Mouse (Mus musculus): ENCODE data around the gene Fv1. TPM values are rescaled to one million over a fixed set of nuclear protein-coding genes. Genes with fewer than 3 reads are reported as not detected.

The Fv1 gene
- polyA plus RNA-seq, 1 experiment from 2014 or later = 7.2 TPM

DNA sequence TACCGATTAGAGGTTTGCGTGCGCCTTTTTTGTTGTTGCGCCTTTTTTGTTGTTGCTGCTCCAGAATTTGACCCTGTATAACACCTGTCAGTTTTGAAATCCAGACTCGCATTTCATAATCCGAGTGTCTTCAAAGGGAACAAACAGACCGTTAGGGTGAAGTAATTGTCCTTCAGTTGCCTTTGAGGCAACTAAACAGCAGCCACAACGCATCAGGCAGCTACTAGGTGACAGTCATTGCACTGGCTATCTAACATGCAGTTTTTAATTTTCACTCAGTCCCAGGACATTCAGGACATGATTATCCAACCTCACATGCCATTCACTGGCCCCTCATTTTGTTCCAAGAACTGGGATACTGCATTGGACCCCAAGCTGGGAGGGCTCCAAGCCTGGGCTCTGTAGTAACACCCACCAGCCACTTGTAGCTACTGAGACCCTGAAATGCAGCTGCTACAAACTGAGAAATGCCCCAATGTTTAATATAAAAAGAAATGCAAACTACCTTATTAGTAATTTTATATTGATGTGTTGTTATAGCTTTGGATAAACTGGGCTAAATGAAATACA is 36.4 kb downstream of the Fv1 start:
- peak; percentile 8 for ATAC-seq (replicated peaks; ENCODE audit: insufficient number of reproducible peaks, low FRiP score, low TSS enrichment)

GRCm38 (mm10) chr4:147906230-147906629 is 37.5 kb downstream of the Fv1 start:
- no peak overlapping the region for H3K9ac ChIP-seq (ENCODE audit: low read depth, low read length)
- H3K9me3 ChIP-seq (replicated peaks; ENCODE audit: control insufficient read depth, low read length) = no peaks in the 10 kb centered on the region
- no peak overlapping the region for H3K4me3 ChIP-seq (ENCODE audit: low read depth, low read length)
- H3K27me3 ChIP-seq (ENCODE audit: control insufficient read depth, insufficient read depth, low read length) = no peaks in the 10 kb centered on the region
- H3K36me3 ChIP-seq (ENCODE audit: control insufficient read depth, insufficient read depth, low read length) = peaks cover 5% of the 10 kb centered on the region; the same call in 1 of the 2 replicates
- WGBS (ENCODE audit: insufficient replicate concordance) = 85% methylated on average over 5 of the region's 5 CpGs
- no peak overlapping the region for H3K27ac ChIP-seq (ENCODE audit: low read depth, low read length)
- peaks cover 7% of the 10 kb centered on the region for H3K4me1 ChIP-seq (ENCODE audit: control insufficient read depth, insufficient read depth, low read length)
- no peak for ATAC-seq (replicated peaks; ENCODE audit: insufficient number of reproducible peaks, low FRiP score, low TSS enrichment)
- H3K4me2 ChIP-seq = no peak overlapping the region

More for the DNA sequence above, 36.4 kb downstream of the Fv1 start:
- no peaks in the 10 kb centered on the region for H3K9me3 ChIP-seq (replicated peaks; ENCODE audit: control insufficient read depth, low read length)
- H3K36me3 ChIP-seq (ENCODE audit: control insufficient read depth, insufficient read depth, low read length) = peaks cover 9% of the 10 kb centered on the region; the same call in 1 of the 2 replicates
- 2% methylated on average over 8 of the region's 8 CpGs for WGBS (ENCODE audit: insufficient replicate concordance)
- peak overlapping the region; percentile 89 for H3K9ac ChIP-seq (ENCODE audit: low read depth, low read length)
- H3K4me1 ChIP-seq (ENCODE audit: control insufficient read depth, insufficient read depth, low read length) = peaks cover 16% of the 10 kb centered on the region
- peak overlapping the region; percentile 94 for H3K4me3 ChIP-seq (ENCODE audit: low read depth, low read length)
- H3K4me2 ChIP-seq = peak overlapping the region; percentile 60
- H3K27ac ChIP-seq (ENCODE audit: low read depth, low read length) = peak overlapping the region; percentile 24; the same call in 1 of the 2 replicates
- H3K27me3 ChIP-seq (ENCODE audit: control insufficient read depth, insufficient read depth, low read length) = no peaks in the 10 kb centered on the region

DNA sequence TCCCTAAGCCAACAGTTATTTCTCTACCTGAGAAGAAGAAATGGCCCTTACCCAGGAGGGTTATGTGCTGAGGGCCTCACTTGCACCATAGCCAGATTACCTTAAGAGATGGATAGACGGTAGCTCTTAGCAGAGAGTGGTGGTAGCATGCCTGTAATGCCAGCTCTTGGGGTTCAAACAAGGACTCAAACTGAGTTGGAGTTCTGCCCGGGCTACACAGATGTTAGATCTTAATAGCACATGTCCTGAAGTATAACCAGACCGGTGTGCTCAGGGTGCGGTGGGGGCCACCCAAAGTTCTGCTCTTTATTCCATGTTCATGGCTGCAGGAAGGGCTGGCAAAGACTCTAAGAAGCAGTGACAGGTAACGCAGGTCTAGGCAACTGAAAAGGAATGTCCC is 40.7 kb downstream of the Fv1 start:
- Histone ChIP-seq H3K27ac (ENCODE audit: low read depth, low read length) (no peak overlapping the region), H3K9ac (ENCODE audit: low read depth, low read length) (no peak overlapping the region), H3K27me3 (ENCODE audit: control insufficient read depth, insufficient read depth, low read length) (no peaks in the 10 kb centered on the region), H3K4me3 (ENCODE audit: low read depth, low read length) (no peak overlapping the region), H3K9me3 (replicated peaks; ENCODE audit: control insufficient read depth, low read length) (no peaks in the 10 kb centered on the region), H3K4me1 (ENCODE audit: control insufficient read depth, insufficient read depth, low read length) (0 out of 2 replicates have a peak, but pooled peaks cover 4% of the 10 kb centered on the region), H3K36me3 (ENCODE audit: control insufficient read depth, insufficient read depth, low read length) (peaks cover 7% of the 10 kb centered on the region), H3K4me2 (no peak overlapping the region)
- WGBS (ENCODE audit: insufficient replicate concordance) = 85% methylated on average over 5 of the region's 5 CpGs
- no peak for ATAC-seq (replicated peaks; ENCODE audit: insufficient number of reproducible peaks, low FRiP score, low TSS enrichment)

- no peak overlapping the region for H3K4me2 ChIP-seq
- H3K27ac ChIP-seq (ENCODE audit: low read depth, low read length) = no peak overlapping the region
- 61% methylated on average over 7 of the region's 7 CpGs for WGBS (ENCODE audit: insufficient replicate concordance)
- H3K9me3 ChIP-seq (replicated peaks; ENCODE audit: control insufficient read depth, low read length) = no peaks in the 10 kb centered on the region
- peaks cover 18% of the 10 kb centered on the region for H3K36me3 ChIP-seq (ENCODE audit: control insufficient read depth, insufficient read depth, low read length)
- H3K27me3 ChIP-seq (ENCODE audit: control insufficient read depth, insufficient read depth, low read length) = no peaks in the 10 kb centered on the region
- no peak overlapping the region for H3K4me3 ChIP-seq (ENCODE audit: low read depth, low read length)
- H3K4me1 ChIP-seq (ENCODE audit: control insufficient read depth, insufficient read depth, low read length) = no peaks in the 10 kb centered on the region
- no peak overlapping the region for H3K9ac ChIP-seq (ENCODE audit: low read depth, low read length)
- no peak for ATAC-seq (replicated peaks; ENCODE audit: insufficient number of reproducible peaks, low FRiP score, low TSS enrichment)
These were observed 49.8 kb downstream of the Fv1 start for GRCm38 (mm10) chr4:147918459-147919121.

Other genes starting within 250 kb of the Fv1 start
- 5.7 TPM in 2 replicates for gene Zfp979, start 226.5 kb upstream of the Fv1 start, polyA plus RNA-seq (2014; fragmentation: Nextera tagmentation; extraction: Ambion mirVana)
- gene Zfp534, start 166.4 kb upstream of the Fv1 start, polyA plus RNA-seq (2014; fragmentation: Nextera tagmentation; extraction: Ambion mirVana) = not detected in 2 replicates
- 9.8 and 11.6 TPM in 2 replicates for gene Zfp984, start 59.2 kb upstream of the Fv1 start, polyA plus RNA-seq (2014; fragmentation: Nextera tagmentation; extraction: Ambion mirVana)
- 4.9 and 6.9 TPM in 2 replicates for gene Zfp933, start 20.6 kb upstream of the Fv1 start, polyA plus RNA-seq (2014; fragmentation: Nextera tagmentation; extraction: Ambion mirVana)
- gene Miip, start 163 bp upstream of the Fv1 start, polyA plus RNA-seq (2014; fragmentation: Nextera tagmentation; extraction: Ambion mirVana) = 23.9 and 24.9 TPM in 2 replicates
- gene Mfn2, start 35.7 kb downstream of the Fv1 start, polyA plus RNA-seq (2014; fragmentation: Nextera tagmentation; extraction: Ambion mirVana) = 61.8 and 95.4 TPM in 2 replicates
- gene Plod1, start 67.8 kb downstream of the Fv1 start, polyA plus RNA-seq (2014; fragmentation: Nextera tagmentation; extraction: Ambion mirVana) = 40.1 and 50.2 TPM in 2 replicates
- gene 2510039O18Rik, start 71.9 kb downstream of the Fv1 start, polyA plus RNA-seq (2014; fragmentation: Nextera tagmentation; extraction: Ambion mirVana) = 16.4 and 16.5 TPM in 2 replicates
- 305 and 336 TPM in 2 replicates for gene Nppb, start 116.8 kb downstream of the Fv1 start, polyA plus RNA-seq (2014; fragmentation: Nextera tagmentation; extraction: Ambion mirVana)
- gene Nppa, start 131.7 kb downstream of the Fv1 start, polyA plus RNA-seq (2014; fragmentation: Nextera tagmentation; extraction: Ambion mirVana) = 5,496 and 5,973 TPM in 2 replicates
- gene Clcn6, start 169.8 kb downstream of the Fv1 start, polyA plus RNA-seq (2014; fragmentation: Nextera tagmentation; extraction: Ambion mirVana) = 6.3 and 7.3 TPM in 2 replicates
- gene Mthfr, start 170.1 kb downstream of the Fv1 start, polyA plus RNA-seq (2014; fragmentation: Nextera tagmentation; extraction: Ambion mirVana) = 8.9 and 10.4 TPM in 2 replicates
- gene Agtrap, start 219.1 kb downstream of the Fv1 start, polyA plus RNA-seq (2014; fragmentation: Nextera tagmentation; extraction: Ambion mirVana) = 12.7 and 17.6 TPM in 2 replicates

Data from heart, embryonic 11.5 days (tissue).